Mouse (Mus musculus) intestine, postnatal 0 days (tissue): Measurements from ENCODE around the gene Rarb. TPM values are rescaled to one million over a fixed set of nuclear protein-coding genes. Genes with fewer than 3 reads are reported as not detected.

Experiments used
- ATAC-seq: fragments of 200-750 bp; cut with Nextera tagmentation; 2 replicates; pipeline ENCODE4 v1.8.0; 2017; ENCODE audit warnings: mild to moderate bottlenecking, moderate TSS enrichment, moderate library complexity
- H3K27ac ChIP-seq: fragments of 300-500 bp; sonication (generic); 2 replicates; pipeline ENCODE4 v1.5.1; 2014; ENCODE audit warnings: mild to moderate bottlenecking, low read depth, low read length, moderate library complexity
- H3K27me3 ChIP-seq: fragments of 300-500 bp; sonication (generic); replicated peaks from 2 replicates; pipeline ENCODE4 v1.6.1; 2014; ENCODE audit warnings: low read length, mixed read lengths; ENCODE audit not compliant: control insufficient read depth, insufficient read depth
- H3K36me3 ChIP-seq: fragments of 300-500 bp; sonication (generic); 2 replicates; pipeline ENCODE4 v1.6.1; 2014; ENCODE audit warnings: mild to moderate bottlenecking, moderate library complexity; ENCODE audit not compliant: control insufficient read depth, insufficient read depth
- H3K4me1 ChIP-seq: fragments of 300-500 bp; sonication (generic); replicated peaks from 2 replicates; pipeline ENCODE4 v1.6.1; 2014; ENCODE audit warnings: antibody characterized with exemption, low read length, mixed read lengths; ENCODE audit not compliant: control insufficient read depth, insufficient read depth
- H3K4me2 ChIP-seq: fragments of 300-500 bp; sonication (generic); replicated peaks from 2 replicates; pipeline ENCODE4 v1.6.1; 2014; ENCODE audit warnings: low read depth, mild to moderate bottlenecking, moderate library complexity
- H3K4me3 ChIP-seq: fragments of 300-500 bp; sonication (generic); 2 replicates; pipeline ENCODE4 v1.5.1; 2014; ENCODE audit warnings: low read depth, low read length
- H3K9ac ChIP-seq: fragments of 300-500 bp; sonication (generic); 2 replicates; pipeline ENCODE4 v1.6.1; 2014; ENCODE audit warnings: mild to moderate bottlenecking, low read depth, low read length
- H3K9me3 ChIP-seq: fragments of 300-500 bp; sonication (generic); 2 replicates; pipeline ENCODE4 v1.6.1; 2016; ENCODE audit warnings: mixed run types; ENCODE audit not compliant: control insufficient read depth
- CTCF ChIP-seq: sonication (generic); IDR thresholded peaks from 2 replicates; pipeline ENCODE4 v1.5.1; 2016; ENCODE audit warnings: low read depth, mild to moderate bottlenecking, control low read depth, antibody characterized with exemption, moderate library complexity
- WGBS: fragments of 180-500 bp; shearing (Covaris S2); extraction: QIAGEN DNeasy Blood & Tissue Kit; methylation state at CpG from one replicate; pipeline ENCODE4 v1.1.7; 2014; 5-methylcytosine and 5-hydroxymethylcytosine counted together
- polyA plus RNA-seq: library from polyadenylated mRNA; unstranded; fragments of >200 nt; fragmentation: Nextera tagmentation; extraction: Ambion mirVana; gene quantifications from 2 replicates; pipeline ENCODE4 v1.2.1, GENCODE M21; 2015

Gene Rarb
- polyA plus RNA-seq, 1 experiment from 2014 or later = 2.4 TPM

- Histone ChIP-seq H3K27ac (no peak overlapping the region), H3K9me3 (no peaks in the 10 kb centered on the region), H3K4me1 (no peaks in the 10 kb centered on the region), H3K36me3 (no peaks in the 10 kb centered on the region), H3K4me2 (no peak overlapping the region), H3K4me3 (no peak overlapping the region), H3K27me3 (no peaks in the 10 kb centered on the region), H3K9ac (no peak overlapping the region)
- TF ChIP-seq CTCF = no peak
- 83% methylated on average over 1 of the region's 1 CpGs for WGBS
- no peak for ATAC-seq
Observed at GRCm38 (mm10) chr14:16552293-16552692, 266.7 kb downstream of the Rarb start.

GRCm38 (mm10) chr14:16551843-16552242, 267.1 kb downstream of the Rarb start:
- H3K9me3 ChIP-seq = no peaks in the 10 kb centered on the region
- H3K9ac ChIP-seq = no peak overlapping the region
- H3K36me3 ChIP-seq = no peaks in the 10 kb centered on the region
- H3K4me3 ChIP-seq = no peak overlapping the region
- no peak overlapping the region for H3K27ac ChIP-seq
- 96% methylated on average over 1 of the region's 1 CpGs for WGBS
- H3K4me1 ChIP-seq = no peaks in the 10 kb centered on the region
- ATAC-seq = no peak
- H3K27me3 ChIP-seq = no peaks in the 10 kb centered on the region
- TF ChIP-seq CTCF = no peak
- H3K4me2 ChIP-seq = no peak overlapping the region

GRCm38 (mm10) chr14:16548200-16548576, 270.8 kb downstream of the Rarb start:
- TF ChIP-seq CTCF = no peak
- no peak for ATAC-seq
- Histone ChIP-seq H3K4me1 (no peaks in the 10 kb centered on the region), H3K4me3 (no peak overlapping the region), H3K27ac (no peak overlapping the region), H3K4me2 (no peak overlapping the region), H3K36me3 (no peaks in the 10 kb centered on the region), H3K9me3 (no peaks in the 10 kb centered on the region), H3K9ac (no peak overlapping the region), H3K27me3 (no peaks in the 10 kb centered on the region)
- 94% methylated on average over 8 of the region's 8 CpGs for WGBS

GRCm38 (mm10) chr14:16547492-16548199, 271.3 kb downstream of the Rarb start:
- Histone ChIP-seq H3K4me1 (no peaks in the 10 kb centered on the region), H3K9ac (no peak overlapping the region), H3K9me3 (no peaks in the 10 kb centered on the region), H3K4me3 (no peak overlapping the region), H3K27me3 (no peaks in the 10 kb centered on the region), H3K36me3 (no peaks in the 10 kb centered on the region), H3K27ac (no peak overlapping the region), H3K4me2 (no peak overlapping the region)
- 83% methylated on average over 6 of the region's 6 CpGs for WGBS
- no peak for TF ChIP-seq CTCF
- no peak for ATAC-seq

- no peaks in the 10 kb centered on the region for H3K4me1 ChIP-seq
- 58% methylated on average over 2 of the region's 2 CpGs for WGBS
- ATAC-seq = no peak
Observed at GRCm38 (mm10) chr14:16544995-16545394, 274.0 kb downstream of the Rarb start.

GRCm38 (mm10) chr14:16541641-16542040, 277.3 kb downstream of the Rarb start:
- H3K9me3 ChIP-seq = no peaks in the 10 kb centered on the region
- H3K4me1 ChIP-seq = no peaks in the 10 kb centered on the region
- TF ChIP-seq CTCF = no peak
- no peaks in the 10 kb centered on the region for H3K36me3 ChIP-seq
- no peaks in the 10 kb centered on the region for H3K27me3 ChIP-seq
- no peak overlapping the region for H3K4me3 ChIP-seq
- ATAC-seq = no peak
- no peak overlapping the region for H3K9ac ChIP-seq
- no peak overlapping the region for H3K4me2 ChIP-seq
- H3K27ac ChIP-seq = no peak overlapping the region
- WGBS = 69% methylated on average over 1 of the region's 1 CpGs

More at GRCm38 (mm10) chr14:16544995-16545394, 274.0 kb downstream of the Rarb start:
- Histone ChIP-seq H3K9ac (no peak overlapping the region), H3K9me3 (no peaks in the 10 kb centered on the region), H3K4me2 (no peak overlapping the region), H3K27me3 (no peaks in the 10 kb centered on the region), H3K4me3 (no peak overlapping the region), H3K36me3 (no peaks in the 10 kb centered on the region), H3K27ac (no peak overlapping the region)
- TF ChIP-seq CTCF = no peak
